Mouse (Mus musculus) induced T-regulatory cell, adult 2 months (primary cell): ENCODE data around the gene Ccdc33.
A peak's percentile ranks its signal among the peaks of the same experiment; 100 is the strongest.

Source experiments
- DNase-seq: peaks from one replicate; pipeline ENCODE4 v3.0.0-alpha.2; 2012; ENCODE audit warnings: low read depth

Gene Ccdc33

DNA sequence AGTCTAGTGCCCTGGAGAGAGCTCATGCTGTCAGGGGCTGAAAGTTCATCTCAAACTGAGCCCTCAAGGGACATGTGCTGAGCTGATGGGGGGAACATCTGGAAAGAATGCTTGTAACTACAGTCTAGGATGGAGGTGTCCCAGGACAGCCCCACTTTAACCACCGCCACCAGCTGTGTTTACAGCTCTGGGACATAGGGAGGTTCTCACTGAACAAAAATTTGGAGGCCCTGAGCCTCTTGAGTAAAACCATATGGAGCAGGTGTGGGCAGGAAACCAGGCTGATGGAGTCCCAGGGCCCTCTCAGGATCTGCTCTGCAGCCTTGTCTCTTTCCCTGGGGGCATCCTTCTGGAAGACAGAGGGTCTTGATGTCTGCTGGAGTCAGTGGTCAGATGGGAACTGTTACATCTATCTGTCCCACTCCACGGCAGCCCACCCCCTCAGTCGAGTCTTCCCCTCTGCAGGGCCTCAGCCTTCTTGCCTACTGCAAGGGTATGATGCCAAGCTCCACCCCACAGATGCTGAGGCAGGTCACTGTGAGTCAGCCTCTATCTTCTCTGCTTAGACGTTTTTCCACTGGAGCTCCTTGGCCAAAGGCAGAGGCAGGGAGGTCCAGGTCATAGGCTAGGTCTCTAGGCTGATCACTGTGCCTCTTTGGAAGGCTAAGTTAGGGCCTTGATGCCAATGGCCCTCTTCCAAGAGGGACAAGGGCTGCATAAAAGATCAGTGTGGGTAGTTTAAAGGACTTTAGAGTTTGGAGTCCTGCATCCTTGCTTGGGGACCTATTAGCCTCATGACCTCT lies 26.8 kb downstream of the Ccdc33 start:
- no peak for DNase-seq

DNA sequence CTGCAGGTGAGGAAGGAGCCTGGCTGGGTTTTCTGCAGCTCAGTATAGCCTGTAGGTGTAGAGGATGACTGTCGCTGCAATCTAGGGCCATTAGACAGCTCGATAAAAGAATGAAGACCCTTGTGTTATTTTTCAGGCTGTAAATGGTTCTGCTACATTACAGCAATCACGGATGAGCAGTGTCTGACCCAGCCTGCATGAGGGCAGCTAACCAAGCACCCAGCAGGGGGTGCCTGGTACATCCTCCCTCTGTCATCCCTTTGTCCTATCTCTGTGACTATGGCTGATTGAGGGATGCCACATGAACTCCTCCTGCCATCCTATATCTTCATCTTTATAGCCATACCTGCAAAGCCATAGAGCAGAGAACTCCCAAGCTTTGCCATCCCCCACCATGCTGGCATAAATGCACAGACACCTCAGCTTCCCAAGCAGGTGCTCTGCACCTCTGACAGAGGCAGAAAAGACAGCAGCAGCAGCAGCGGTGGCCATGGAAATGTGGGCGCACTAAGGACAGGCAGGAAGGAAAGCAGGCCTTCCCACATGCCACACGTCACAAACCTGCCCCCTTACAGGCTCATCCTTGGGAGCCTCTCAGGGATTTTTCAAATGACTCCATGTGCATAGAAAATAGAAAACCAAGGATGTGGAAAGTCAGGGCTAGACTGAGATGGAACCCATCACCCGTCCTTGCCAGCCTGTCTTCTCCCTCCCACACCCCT lies 31.2 kb downstream of the Ccdc33 start:
- DNase-seq: no peak

DNA sequence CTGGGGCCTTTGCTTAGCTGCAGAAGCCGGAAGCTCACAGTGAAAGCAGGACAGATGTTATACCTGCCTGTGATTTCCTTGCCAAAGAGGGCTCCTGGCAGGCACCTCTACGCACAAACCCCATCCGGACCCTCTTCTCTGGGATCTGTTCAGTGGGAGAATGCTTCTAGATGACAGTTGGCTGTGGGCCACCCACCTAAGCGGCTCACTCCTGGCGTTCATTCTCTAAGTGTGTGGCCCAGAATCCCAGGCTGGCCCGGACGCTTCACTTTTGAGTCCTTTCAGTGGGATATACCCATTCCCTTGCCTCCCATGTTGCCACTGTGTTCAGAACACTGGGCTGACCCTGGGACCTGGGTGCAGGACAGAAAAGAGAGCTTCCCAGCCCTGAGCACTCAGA lies 31.8 kb downstream of the Ccdc33 start:
- no peak for DNase-seq

DNA sequence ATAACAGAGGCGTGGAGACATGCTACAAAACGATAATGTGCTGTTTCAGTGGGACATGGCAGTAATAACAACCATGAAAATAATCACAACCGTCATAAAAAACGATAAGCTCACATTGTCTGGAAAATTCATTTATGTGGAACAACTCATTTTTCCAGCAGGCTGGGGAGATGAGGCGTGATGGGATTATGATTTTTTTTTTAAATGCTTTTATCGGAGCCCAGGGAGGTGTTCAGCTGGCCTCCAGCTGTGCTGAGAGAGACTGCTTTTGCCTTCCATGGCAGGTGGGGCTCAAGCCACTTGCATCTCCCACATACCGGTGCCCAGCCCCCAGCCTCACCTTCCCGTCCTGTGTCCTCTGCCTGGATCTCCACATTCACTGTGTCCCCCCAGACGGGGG lies 32.4 kb downstream of the Ccdc33 start:
- no peak for DNase-seq

DNA sequence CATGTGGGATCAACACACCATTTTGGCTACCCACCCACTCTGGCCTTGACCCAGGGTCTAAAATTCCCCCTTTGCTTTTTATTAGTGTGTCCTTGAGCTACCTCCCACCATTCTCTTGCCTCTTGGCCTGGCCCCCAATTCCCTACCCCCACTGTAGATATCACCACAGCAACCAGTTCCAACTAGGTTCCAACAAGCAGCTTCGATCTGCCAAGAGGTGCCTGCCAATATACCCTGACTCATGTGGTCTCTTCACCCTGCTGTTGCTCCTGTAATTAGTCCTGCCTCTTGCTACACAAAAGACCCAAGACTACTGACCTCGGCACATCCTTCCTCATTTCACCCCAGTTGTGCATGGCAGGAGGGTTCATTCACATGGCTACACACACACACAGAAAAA lies 33.5 kb downstream of the Ccdc33 start:
- no peak for DNase-seq

DNA sequence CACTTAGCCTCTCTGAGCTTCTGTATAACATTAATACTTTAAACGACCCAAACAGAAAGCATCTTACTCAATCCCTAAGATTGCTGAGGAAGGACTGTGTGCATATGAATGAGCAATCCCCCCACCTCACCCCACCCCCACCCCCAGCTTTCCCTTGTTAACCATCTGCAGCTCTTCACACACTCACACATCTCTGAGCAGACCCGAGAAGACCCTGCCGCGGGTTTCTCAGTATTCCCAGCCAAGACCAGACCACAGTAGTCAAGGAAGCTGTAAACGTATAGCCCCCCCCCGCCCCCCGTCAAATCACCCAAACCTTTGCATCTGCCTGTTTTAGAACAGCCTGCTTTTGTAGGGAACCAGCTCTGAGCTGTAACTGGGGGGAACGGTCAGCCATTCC lies 34.0 kb downstream of the Ccdc33 start:
- no peak for DNase-seq

DNA sequence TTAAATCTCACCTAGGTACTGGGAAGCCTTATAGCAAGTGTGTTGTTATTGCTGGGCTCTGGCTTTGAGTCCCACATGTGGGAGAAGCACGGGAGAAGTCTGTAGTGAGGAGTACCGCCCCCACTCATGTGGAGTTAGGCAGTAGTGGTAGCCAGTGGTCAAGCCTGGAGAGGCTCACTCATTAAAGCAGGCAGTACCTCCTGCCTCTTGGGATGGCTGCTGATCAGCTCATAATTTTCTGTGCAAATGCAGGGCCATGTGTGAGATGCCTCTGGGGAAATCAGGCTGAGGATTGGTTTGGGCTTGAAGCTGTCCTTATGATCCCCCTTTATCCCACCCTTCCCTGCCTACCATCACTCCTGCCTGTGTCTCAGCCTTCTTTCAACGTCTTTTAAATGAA lies 44.1 kb downstream of the Ccdc33 start:
- no peak for DNase-seq

DNA sequence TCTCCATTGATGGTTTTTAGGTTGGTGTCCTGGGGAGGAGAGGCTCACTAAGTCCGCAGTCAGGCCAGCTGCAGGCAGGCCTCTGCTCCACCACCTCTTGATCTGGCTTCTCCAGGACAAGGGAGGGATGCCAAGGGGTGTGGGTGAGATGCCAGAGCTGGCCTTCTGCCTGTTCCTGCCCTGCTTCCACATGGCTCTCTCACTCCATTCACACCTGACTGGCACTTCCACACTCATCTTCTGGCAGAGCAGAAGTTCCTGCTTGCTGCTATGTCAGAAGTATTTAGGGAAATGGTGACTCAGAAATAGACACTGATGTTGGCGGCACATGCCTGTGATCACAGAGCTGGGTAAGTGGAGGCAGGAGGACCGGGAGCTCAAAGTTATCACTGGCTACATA lies 51.1 kb downstream of the Ccdc33 start:
- DNase-seq: no peak

DNA sequence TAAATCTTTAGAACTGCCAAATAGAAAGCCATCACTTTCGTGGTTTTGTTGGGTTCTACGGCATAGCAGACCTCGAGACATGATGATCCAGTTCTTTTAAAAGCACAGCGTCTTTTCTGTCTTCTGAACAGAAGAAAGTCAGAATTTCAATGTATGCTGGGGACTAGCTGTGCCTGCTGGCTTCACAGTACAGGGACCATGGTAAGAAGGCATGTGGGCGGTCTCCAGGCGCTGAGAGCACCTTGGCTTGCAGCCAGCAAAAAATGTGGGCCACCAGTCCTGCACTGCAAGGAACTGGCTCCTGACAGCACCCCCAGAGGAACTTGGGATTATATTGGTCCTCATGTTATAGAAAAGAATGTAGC lies 51.9 kb downstream of the Ccdc33 start:
- no peak for DNase-seq

DNA sequence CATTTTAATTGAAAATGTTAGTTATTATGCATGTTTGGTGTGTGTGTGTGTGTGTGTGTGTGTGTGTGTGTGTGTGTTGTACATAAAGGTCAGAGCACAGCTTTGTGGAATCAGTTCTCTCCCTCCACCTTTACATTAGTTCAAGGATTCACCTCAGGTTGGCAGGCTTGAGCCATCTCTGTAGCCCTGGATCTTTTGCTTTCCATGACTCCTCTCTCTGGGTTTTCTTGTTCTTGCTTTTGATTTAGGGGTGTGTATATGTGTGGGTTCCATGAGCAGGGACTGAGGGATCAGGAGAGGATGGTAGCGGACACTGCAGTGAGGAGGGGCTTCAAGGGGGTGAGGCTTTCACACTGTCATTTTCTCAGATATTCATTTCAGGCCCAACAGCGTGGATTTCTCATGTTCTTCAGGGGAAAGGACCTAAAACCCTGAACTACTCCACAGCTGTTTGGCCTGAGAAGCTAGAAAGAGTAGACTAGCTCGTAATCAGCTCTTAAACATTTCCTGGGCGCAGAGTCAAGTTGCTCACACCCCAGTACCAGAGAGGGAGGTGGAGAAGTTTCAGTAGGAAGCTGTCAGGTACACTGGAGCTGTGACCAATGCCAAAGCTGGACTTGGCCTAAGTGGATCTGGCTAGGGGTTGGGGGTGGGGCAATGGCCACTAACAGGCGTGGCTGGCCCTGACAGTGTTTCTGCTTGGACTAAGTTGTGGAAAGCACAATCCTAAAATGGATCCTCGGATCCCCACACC lies 52.5 kb downstream of the Ccdc33 start:
- no peak for DNase-seq

DNA sequence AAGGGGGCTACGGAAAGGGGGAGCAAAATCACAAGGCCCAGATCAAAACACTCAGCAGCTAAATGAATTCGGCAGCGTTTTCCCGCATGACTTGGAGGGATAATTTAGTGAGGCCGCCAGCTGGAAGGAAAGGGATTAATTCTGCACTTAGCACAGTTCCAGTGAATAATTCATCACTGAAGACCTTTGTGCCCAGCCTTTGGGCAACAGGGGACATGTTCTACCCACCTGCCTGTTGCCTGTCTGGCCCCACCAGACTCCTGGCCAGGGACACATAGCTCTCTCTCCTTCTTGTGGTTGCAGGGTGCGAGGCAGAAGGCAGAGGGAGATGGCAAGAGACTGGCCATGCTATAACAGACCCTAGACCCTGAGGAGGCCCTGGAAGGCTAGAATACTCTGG lies 53.1 kb downstream of the Ccdc33 start:
- DNase-seq: no peak

DNA sequence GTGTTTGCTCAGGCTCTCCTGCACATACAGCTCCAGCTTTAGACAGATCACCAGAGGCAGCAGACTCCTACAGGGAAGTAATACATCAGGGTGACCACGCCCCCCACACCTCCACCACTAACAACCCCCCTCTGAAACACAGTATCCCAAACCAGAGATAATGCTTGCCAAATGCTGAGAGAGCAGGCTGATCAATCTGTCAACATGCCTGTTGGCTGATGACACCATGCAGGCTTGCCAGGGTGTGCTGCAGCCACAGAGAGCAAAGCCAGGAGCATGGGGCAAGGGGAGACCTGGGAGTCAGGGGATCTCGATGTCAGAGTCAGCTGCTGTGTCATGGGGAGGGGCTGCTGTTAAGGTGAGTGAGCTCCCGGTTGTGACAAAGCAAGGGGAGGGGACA lies 55.1 kb downstream of the Ccdc33 start, which contains the start of gene Stra6:
TSS of gene Stra6 (plus strand) at position 258 of the 400 bp plus-strand sequence.
- no peak for DNase-seq

DNA sequence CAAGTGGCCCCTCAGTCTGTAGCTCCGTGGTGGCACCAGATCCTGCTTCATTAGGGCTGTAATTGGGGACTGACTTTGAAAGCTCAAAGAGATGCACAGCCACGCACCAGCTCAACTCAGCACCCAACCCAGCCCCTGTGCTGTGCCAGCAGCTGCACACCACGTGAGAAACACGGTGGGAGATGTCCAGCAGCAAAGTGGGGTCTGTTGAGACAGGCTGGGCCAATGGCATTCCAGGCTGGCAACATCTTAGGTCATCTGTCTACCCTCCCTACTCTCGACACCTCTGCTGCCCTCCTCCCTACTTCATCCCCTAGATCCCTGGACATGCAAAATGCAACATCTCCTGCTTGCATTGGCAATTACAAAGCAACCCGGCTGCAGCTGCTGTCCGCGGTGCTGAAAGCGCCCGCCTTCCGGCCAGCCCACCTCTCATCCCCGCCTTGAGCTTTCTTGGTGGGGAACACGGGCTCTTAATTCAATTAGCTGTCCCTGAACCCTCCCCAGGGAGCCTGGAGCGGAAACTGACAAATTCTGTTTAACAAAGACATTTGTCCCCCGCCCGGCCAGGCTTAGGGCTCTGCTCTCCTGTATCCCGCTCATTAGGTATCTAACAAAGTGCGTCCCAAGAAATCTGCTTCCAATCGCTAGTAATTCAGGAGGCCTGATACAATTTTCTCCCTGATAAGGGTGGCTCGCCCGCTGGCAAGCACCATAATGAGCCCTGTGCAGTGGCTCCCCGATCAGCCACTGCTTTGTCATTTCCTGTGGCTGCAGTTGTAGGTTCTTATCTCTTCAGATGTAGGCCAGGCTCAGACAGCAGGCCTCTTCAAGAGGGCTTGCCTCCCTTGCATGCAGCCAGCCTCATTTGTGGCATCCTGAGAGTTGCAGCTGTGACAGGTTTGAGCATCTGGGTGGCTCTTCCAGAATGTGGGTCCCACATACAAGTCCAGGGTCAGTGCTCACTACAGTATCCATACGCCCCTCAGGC lies 57.7 kb downstream of the Ccdc33 start:
- peak; percentile 32 for DNase-seq

DNA sequence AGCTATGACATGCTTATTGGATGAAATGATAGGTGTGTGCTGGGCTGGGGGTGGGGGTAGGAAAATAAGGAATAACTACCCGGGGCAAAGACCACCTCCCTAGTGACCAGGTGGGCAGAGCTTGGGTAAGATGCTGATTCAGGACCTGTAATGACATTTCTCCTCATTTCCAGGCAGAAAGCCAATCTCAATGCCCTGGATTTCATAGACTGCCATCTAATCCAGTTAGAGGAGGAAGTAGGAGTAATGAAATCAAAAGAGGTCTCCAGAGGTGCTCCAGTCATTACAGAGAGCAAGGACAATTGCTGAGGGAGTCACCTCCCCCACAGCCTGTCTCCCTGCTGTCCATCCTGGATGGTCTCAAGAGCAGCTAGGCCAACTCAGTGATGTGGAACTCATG lies 58.7 kb downstream of the Ccdc33 start:
- no peak for DNase-seq

DNA sequence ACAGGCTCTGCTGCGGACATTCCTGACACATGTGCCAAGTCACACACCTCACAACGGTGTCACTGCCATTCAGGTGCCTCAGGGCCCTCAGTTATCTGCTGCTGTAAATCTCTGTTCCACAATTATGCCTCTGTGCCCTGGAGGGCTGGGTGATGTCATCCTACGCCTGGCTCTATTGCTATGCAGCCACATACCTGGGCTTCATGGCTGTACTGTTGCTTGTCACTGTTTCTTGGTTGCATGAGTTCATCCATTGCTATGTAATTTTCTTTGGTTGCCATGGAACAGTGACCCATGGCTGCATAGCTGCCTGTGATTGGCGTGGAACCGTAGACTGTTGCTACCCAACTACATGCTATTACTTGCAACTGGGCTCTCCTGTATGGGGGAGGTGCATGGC lies 63.0 kb downstream of the Ccdc33 start:
- no peak for DNase-seq

DNA sequence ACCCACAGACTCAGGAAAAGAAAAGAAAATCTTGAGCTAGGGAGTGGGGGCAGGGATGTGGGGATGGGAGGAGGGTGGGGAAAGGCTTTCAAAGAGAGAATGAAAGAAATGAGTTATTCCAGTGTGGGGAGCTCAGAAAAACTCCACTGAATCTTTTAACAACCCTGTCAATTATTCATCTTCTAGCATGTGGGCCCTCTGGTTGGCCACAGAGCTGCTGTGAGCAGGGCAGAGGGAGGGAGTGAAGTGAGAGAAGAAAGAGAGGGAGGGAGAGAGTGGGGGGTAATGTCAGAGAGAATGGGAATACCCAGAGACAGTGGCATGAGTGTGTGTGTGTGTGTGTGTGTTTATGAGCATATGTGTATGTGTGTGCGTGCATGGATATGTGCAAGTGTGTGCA lies 64.6 kb downstream of the Ccdc33 start:
- no peak for DNase-seq

DNA sequence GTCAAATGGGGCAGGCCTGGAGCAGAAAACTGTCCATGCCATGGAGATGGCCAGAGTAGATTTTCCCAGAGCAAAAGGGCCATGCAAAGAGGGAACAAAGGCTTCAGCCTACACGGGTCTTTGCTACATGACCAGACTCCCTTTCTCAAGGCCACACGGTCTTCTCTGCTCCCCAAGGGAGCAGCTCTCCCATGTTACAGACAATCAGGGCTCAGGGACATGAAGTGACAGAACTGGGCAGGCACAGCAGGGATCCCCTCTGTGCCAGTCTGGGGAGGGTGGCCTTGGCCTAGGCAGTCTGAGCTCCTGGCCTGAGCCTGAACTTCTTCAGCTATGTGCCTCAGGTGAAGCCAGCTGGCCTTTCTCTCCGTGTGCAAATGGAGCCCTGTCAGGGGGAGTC lies 65.1 kb downstream of the Ccdc33 start:
- DNase-seq: no peak

DNA sequence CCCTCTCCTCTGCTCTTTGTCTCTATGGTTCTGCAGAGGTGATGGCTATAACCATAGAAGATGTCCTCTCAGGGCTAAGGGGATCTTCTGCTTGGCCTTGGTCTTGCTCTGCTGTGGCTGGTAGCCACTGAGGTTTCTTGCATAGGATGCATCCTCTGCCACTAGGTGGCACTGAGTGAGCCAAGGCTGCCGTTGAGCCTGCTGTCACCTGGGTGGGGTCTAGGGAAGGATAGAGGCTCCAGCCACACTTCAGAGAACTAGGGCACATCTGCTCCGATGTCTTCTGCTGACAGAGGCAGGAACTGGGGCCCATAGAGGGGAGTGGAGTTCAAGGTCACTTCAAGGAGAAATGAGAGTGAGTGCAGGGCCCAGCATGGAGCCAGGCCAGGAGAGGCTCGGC lies 65.5 kb downstream of the Ccdc33 start:
- DNase-seq: peak; percentile 40

DNA sequence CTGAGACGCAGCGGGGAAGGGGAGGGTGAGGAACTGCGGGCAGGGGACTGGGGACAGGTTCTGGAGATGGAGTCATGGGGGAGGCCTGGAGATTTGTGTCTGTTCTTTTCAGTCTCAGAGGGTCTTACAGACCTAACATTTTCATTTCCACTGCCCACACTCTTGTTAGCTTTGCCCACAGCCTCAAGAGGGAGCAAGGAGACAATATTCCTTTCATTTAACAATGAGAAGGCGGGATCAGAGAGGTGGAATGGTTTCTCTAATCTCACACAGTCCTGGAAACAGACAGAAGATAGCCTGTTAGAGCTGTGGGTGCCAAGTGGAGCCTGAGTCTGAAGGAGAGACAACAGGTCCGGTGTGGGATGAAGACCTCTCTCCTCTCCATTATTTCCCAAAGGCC lies 66.7 kb downstream of the Ccdc33 start:
- DNase-seq: no peak

DNA sequence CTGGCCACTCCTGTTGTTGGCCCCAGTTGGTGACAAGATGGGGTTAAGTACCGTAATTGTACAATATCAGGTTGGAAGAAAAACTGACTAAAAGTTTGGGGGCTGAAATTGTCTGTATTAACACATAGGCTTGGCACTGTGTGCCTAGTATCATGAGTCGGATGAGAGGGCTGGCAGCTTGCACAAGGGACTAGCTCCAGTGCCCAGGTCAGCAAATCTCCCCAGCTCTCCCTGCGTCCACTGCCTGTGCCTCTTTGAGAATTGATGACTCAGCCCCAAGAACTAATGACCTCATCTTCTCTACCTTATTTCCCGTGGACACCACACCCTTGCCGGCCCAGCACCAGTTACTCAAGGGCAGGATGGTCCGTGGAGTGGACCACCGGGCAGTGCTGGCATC lies 68.8 kb downstream of the Ccdc33 start:
- no peak for DNase-seq

DNA sequence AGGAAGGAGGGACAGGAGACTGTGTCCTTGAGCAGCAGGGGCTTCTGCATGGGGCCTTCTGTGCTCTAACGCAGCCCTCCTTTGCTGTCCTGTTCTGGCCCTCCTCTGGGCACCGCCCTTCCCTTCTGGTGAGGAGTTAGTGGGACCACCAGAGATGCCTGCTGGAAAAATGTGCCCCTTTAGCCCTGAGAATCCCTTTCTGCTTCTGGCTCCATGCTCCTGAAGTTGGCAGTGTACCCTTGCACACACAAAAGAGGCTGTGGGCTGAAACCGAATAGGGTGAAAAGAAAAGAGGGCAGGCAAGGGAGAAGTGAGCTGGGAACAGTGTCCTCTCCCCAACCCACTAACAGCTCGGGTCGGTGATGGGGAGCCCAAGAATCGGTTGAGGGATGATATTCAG lies 69.4 kb downstream of the Ccdc33 start:
- DNase-seq: no peak

DNA sequence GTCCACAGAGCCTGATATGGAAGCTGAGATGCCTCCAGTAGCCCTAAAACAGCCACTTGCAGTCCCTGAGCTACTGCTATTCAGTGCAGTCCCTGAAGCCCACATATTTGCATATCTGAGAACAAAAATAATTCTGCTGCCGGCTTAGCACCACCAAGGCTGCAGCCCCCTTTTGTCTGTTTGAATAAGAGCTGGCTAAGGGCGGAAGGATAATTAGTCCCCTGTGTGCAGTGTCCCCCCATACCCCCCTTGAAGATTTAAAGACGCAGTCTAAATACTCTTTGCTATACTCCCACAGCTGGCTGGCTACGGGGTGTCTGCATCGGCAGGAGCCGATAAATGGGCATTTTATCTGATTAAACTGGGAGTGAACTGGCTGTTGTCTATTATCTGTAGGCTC lies 70.0 kb downstream of the Ccdc33 start:
- DNase-seq: no peak
